Mouse (Mus musculus) urinary bladder, adult 18-20 months (tissue): Measurements from ENCODE around the gene Lars2.
"Not testable (repeated sequence)": the region's sequence is repeated elsewhere in the genome, so short reads cannot be mapped to it uniquely, and the experiment has no call there.

Experiments
- DNase-seq, 2 experiments: peaks; one replicate each; pipeline ENCODE4 v3.0.0; 2022; ENCODE audit warnings: low spot score in 2 of 2, mixed read lengths in 2 of 2

Gene Lars2

GRCm38 (mm10) chr9:123366708-123367385 is at the start of gene Lars2:
TSS of gene Lars2 (plus strand) at chr9:123366927.
- DNase-seq, result peak; percentile 82 to 90

GRCm38 (mm10) chr9:123326106-123326505 is 40.6 kb upstream of the Lars2 start:
- no peak for DNase-seq

GRCm38 (mm10) chr9:123328336-123328735 is 38.4 kb upstream of the Lars2 start:
- DNase-seq, result no peak

- no peak for DNase-seq
Observed at GRCm38 (mm10) chr9:123329831-123330230, 36.9 kb upstream of the Lars2 start.

GRCm38 (mm10) chr9:123330271-123330670 is 36.5 kb upstream of the Lars2 start:
- not testable (repeated sequence) for DNase-seq

GRCm38 (mm10) chr9:123333479-123333878 is 33.2 kb upstream of the Lars2 start:
- no peak for DNase-seq

GRCm38 (mm10) chr9:123335044-123335670 is 31.6 kb upstream of the Lars2 start:
- DNase-seq, result no peak

GRCm38 (mm10) chr9:123339651-123340144 is 27.0 kb upstream of the Lars2 start:
- no peak for DNase-seq

- peak in 1 of 2 experiments; percentile 57 for DNase-seq
Observed at GRCm38 (mm10) chr9:123341256-123341655, 25.5 kb upstream of the Lars2 start.

GRCm38 (mm10) chr9:123343069-123343468 is 23.7 kb upstream of the Lars2 start:
- DNase-seq, result no peak

- DNase-seq, result not testable (repeated sequence)
Observed at GRCm38 (mm10) chr9:123349286-123349685, 17.4 kb upstream of the Lars2 start.

- no peak for DNase-seq
Observed at GRCm38 (mm10) chr9:123359981-123360380, 6.7 kb upstream of the Lars2 start.

- no peak for DNase-seq
Observed at GRCm38 (mm10) chr9:123365353-123365752, 1.4 kb upstream of the Lars2 start.

- no peak for DNase-seq
Observed at GRCm38 (mm10) chr9:123365942-123366707, 602 bp upstream of the Lars2 start.

- DNase-seq, result no peak
Observed at GRCm38 (mm10) chr9:123367636-123368035, 909 bp downstream of the Lars2 start.

- DNase-seq, result no peak
Observed at GRCm38 (mm10) chr9:123382399-123382798, 15.7 kb downstream of the Lars2 start.

GRCm38 (mm10) chr9:123384696-123385095 is 18.0 kb downstream of the Lars2 start:
- DNase-seq, result no peak

GRCm38 (mm10) chr9:123385352-123386198 is 18.8 kb downstream of the Lars2 start:
- DNase-seq, result no peak

- DNase-seq, result no peak
Observed at GRCm38 (mm10) chr9:123386347-123386746, 19.6 kb downstream of the Lars2 start.

GRCm38 (mm10) chr9:123388087-123389007 is 21.6 kb downstream of the Lars2 start:
- DNase-seq, result not testable (repeated sequence)
